Mouse (Mus musculus) liver, embryonic 15.5 days (tissue): ENCODE results near the gene Timm50. TPM values are rescaled to one million over a fixed set of nuclear protein-coding genes. Genes with fewer than 3 reads are reported as not detected.
A peak's percentile ranks its signal among the peaks of the same experiment; 100 is the strongest.

Experiments used
- ATAC-seq: fragments of 200-750 bp; cut with Nextera tagmentation; 2 replicates; pipeline ENCODE4 v1.8.0; 2017; ENCODE audit warnings: moderate number of reproducible peaks, mild to moderate bottlenecking, moderate library complexity; ENCODE audit not compliant: insufficient read depth
- H3K27ac ChIP-seq: fragments of 300-500 bp; sonication (generic); replicated peaks from 2 replicates; pipeline ENCODE4 v1.5.1; 2015; ENCODE audit warnings: mild to moderate bottlenecking, inconsistent platforms
- H3K27me3 ChIP-seq: fragments of 300-500 bp; sonication (generic); 2 replicates; pipeline ENCODE4 v1.6.1; 2015; ENCODE audit warnings: mild to moderate bottlenecking, inconsistent platforms
- H3K36me3 ChIP-seq: fragments of 300-500 bp; sonication (generic); replicated peaks from 2 replicates; pipeline ENCODE4 v1.6.1; 2015; ENCODE audit warnings: moderate library complexity, mild to moderate bottlenecking, inconsistent platforms
- H3K4me1 ChIP-seq: fragments of 300-500 bp; sonication (generic); replicated peaks from 2 replicates; pipeline ENCODE4 v1.6.1; 2015; ENCODE audit warnings: inconsistent platforms
- H3K4me2 ChIP-seq: fragments of 300-500 bp; sonication (generic); 2 replicates; pipeline ENCODE4 v1.6.1; 2015; ENCODE audit warnings: moderate library complexity, mild to moderate bottlenecking, inconsistent platforms
- H3K4me3 ChIP-seq: fragments of 300-500 bp; sonication (generic); replicated peaks from 2 replicates; pipeline ENCODE4 v1.5.1; 2015; ENCODE audit warnings: mild to moderate bottlenecking, inconsistent platforms
- H3K9ac ChIP-seq: fragments of 300-500 bp; sonication (generic); 2 replicates; pipeline ENCODE4 v1.6.1; 2015; ENCODE audit warnings: moderate library complexity, mild to moderate bottlenecking, inconsistent platforms
- H3K9me3 ChIP-seq: fragments of 300-500 bp; sonication (generic); replicated peaks from 2 replicates; pipeline ENCODE4 v1.6.1; 2016; ENCODE audit warnings: inconsistent platforms
- WGBS: fragments of 180-500 bp; shearing (Covaris S2); methylation state at CpG from one replicate; pipeline ENCODE4 v1.1.7; 2015; ENCODE audit warnings: mixed read lengths; ENCODE audit not compliant: insufficient replicate concordance; 5-methylcytosine and 5-hydroxymethylcytosine counted together
- polyA plus RNA-seq: library from polyadenylated mRNA; unstranded; fragments of >200 nt; fragmentation: Nextera tagmentation; extraction: Ambion mirVana; gene quantifications from 2 replicates; pipeline ENCODE4 v1.2.1, GENCODE M21; 2015

The Timm50 gene
- polyA plus RNA-seq, 1 experiment from 2014 or later, result 78.3 TPM

DNA sequence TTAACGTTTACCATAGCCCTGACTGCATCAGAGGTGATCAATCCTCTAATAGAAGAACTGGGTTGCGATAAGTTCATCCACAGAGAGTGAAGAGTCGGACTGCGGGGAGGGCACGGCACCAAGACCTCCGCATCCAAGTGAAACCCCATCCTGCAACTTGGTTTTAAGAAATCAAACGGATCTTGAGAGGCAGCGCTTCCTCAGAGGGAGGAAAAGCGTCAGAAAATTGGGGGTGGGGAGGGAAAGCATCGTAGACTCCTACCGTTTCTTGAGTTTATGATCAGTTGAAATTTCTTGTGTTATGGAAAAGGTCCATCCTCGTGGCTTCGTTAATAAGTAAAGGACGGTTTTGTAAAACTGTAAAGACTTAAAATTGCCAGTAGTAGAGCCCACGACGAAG is 43.3 kb downstream of the Timm50 start:
- H3K9me3 ChIP-seq, result no peaks in the 10 kb centered on the region
- 27% methylated on average over 16 of the region's 16 CpGs for WGBS

DNA sequence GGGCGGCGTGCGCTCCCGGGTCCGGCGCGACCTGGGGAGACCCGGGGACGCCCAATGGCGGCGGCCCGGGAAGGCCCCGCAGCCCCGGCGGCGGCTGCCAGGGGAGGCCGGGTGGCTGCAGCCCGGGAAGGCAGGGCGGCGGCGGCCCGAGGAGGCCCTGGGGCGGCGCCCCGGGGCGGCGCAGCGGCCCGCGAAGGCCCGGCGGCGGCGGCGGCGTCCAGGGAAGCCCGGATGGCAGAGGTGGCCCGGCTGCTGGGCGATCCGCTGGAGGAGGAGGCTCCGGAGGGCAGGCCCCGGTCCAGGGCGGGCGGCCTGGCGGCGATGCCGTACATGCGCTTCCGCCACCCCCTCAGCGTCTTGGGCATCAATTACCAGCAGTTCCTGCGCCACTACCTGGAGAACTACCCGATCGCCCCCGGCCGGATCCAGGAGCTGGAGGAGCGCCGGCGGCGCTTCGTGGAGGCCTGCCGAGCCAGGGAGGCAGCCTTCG is 43.8 kb downstream of the Timm50 start:
- under 1% methylated on average over 58 of the region's 62 CpGs for WGBS
- Histone ChIP-seq H3K9me3 (no peaks in the 10 kb centered on the region), H3K4me2 (peak overlapping the region; percentile 75), H3K27ac (no peak overlapping the region), H3K36me3 (no peaks in the 10 kb centered on the region), H3K4me3 (peak overlapping the region; percentile 62), H3K4me1 (peaks cover 7% of the 10 kb centered on the region), H3K9ac (peak overlapping the region; percentile 42; the same call in 1 of the 2 replicates), H3K27me3 (peaks cover 37% of the 10 kb centered on the region)
- ATAC-seq, result peak; percentile 28; the same call in 1 of the 2 replicates

More for the DNA sequence above, 43.3 kb downstream of the Timm50 start:
- Histone ChIP-seq H3K27ac (no peak overlapping the region), H3K4me1 (peaks cover 7% of the 10 kb centered on the region), H3K36me3 (no peaks in the 10 kb centered on the region), H3K4me2 (peak overlapping the region; percentile 75), H3K9ac (0 out of 2 replicates have a peak overlapping the region, but pooled peaks have one; percentile 42), H3K27me3 (peaks cover 37% of the 10 kb centered on the region), H3K4me3 (peak overlapping the region; percentile 62)
- ATAC-seq, result no peak

DNA sequence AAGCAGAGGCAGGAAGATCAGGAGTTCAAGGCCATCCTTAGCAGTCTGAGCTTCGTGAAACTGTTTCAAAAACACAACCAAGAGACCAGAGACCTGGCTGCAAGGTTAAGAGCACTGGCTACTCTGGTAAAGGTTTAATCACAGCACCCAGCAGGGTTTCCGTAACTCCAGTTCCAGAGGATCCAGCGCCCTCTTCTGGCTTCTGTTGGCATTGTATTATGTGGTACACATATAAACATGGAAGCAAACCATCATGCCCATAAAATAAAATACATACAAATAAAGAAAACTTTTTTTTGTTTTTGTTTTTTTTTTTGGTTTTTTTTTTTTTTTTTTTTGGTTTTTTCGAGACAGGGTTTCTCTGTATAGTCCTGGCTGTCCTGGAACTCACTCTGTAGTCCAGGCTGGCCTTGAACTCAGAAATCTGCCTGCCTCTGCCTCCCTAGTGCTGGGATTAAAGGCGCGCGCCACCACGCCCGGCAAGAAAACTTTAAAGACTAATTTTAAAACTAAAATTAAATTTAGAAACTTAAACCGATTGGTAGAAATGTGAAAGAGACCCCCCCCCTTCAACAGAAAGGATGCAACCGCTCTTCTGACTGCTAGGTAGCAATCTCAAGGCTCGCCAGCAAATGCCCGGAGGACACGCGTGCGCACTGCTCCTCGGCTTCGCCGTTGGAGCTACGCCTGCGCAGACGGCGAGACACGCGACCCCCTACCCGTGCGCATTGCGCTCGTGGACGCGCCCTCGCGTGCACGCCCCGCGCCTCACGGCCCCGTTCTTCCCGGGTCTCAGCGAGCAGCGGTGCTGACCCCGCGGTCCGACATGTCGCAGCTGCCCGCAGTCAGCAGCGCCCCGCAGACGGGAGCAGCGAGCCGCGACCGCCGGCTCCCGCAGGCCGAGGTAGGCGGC is 44.5 kb downstream of the Timm50 start, which contains the start of gene Eid2:
Gene Eid2 (plus strand): TSS at position 753 of the 913 bp plus-strand sequence.
- peak within 1 kb of the TSS; percentile 62 for H3K4me3 ChIP-seq
- H3K4me1 ChIP-seq, result peaks cover 7% of the 10 kb centered on the region
- H3K27ac ChIP-seq, result no peak within 1 kb of the TSS
- peak; percentile 37; the same call in 1 of the 2 replicates for ATAC-seq
- peak within 1 kb of the TSS; percentile 42; the same call in 1 of the 2 replicates for H3K9ac ChIP-seq
- no peaks in the 10 kb centered on the region for H3K36me3 ChIP-seq
- H3K27me3 ChIP-seq, result peaks cover 37% of the 10 kb centered on the region
- WGBS, result 5% methylated on average over 57 of the region's 57 CpGs
- H3K9me3 ChIP-seq, result no peaks in the 10 kb centered on the region
- peak within 1 kb of the TSS; percentile 75 for H3K4me2 ChIP-seq

DNA sequence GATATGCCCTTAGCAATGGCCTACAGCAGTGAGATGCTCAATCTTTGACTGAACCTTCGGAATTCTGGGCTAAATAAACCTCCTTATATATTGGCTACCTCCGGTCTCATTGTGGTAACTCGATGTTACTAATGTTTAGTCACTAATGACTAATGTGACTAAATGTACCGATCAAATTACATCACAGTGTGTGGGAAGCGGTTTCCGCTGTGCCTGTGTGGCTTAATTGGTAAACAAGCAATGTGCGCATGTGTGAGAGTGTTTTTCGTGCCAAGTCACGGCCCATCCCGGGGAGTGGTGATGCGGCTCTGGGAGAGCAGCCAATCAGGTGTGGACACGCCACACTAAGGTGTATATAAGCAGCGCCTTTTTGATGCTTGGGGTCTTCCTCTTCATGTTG is 46.5 kb downstream of the Timm50 start:
- Histone ChIP-seq H3K27me3 (peaks cover 37% of the 10 kb centered on the region), H3K27ac (no peak overlapping the region), H3K4me1 (peaks cover 7% of the 10 kb centered on the region), H3K4me2 (no peak overlapping the region), H3K9me3 (no peaks in the 10 kb centered on the region), H3K9ac (no peak overlapping the region), H3K4me3 (no peak overlapping the region), H3K36me3 (no peaks in the 10 kb centered on the region)
- WGBS, result 76% methylated on average over 13 of the region's 13 CpGs
- no peak for ATAC-seq

DNA sequence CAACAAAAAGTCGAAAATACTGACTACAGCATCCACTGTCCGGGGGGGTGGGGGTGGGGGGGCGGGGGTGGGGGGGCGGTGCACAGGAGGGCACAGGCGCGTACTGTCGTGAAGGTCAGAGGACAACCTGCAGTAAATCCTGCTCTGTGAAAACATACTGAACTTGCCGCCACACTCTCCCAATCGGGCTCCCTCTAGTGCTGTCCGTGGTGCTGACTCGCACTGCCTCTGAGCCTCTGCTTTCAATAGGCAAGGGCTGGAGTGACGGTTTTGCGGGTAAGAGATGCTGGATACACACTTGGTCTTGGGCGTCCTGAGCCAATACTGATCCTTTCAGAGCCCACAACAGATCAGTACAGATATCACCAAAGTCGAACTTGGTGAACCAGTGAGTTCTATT is 48.1 kb downstream of the Timm50 start:
- Histone ChIP-seq H3K27me3 (peaks cover 30% of the 10 kb centered on the region), H3K4me1 (peaks cover 7% of the 10 kb centered on the region), H3K4me3 (no peak overlapping the region), H3K27ac (no peak overlapping the region), H3K9ac (no peak overlapping the region), H3K4me2 (no peak overlapping the region), H3K36me3 (no peaks in the 10 kb centered on the region), H3K9me3 (no peaks in the 10 kb centered on the region)
- no peak for ATAC-seq
- WGBS, result 4% methylated on average over 15 of the region's 15 CpGs

DNA sequence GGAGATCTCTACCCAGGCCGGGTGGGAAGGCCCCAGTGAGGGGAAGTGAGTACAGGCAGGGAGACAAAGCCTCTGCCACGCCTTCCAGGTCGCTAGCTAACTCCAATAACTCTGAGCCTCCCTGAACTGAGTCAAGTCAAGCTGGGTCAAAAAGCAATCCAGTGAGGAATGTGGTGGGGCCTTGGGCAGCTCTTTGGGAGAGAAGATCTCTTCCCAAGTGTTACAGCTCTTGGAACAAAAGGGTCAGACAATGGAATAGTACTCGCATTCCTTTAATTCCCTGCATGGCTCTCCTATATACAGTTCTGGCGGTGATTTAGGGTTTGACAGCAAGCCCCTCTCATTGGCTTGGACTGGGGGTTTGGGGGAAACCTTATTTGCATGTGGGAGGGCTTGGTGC is 49.0 kb downstream of the Timm50 start:
- no peak for ATAC-seq
- no peaks in the 10 kb centered on the region for H3K36me3 ChIP-seq
- H3K9me3 ChIP-seq, result no peaks in the 10 kb centered on the region
- peaks cover 21% of the 10 kb centered on the region for H3K27me3 ChIP-seq
- no peak overlapping the region for H3K4me2 ChIP-seq
- H3K27ac ChIP-seq, result no peak overlapping the region
- WGBS, result 44% methylated on average over 5 of the region's 5 CpGs
- H3K4me1 ChIP-seq, result no peaks in the 10 kb centered on the region
- H3K9ac ChIP-seq, result no peak overlapping the region
- no peak overlapping the region for H3K4me3 ChIP-seq

Other genes with a start within 250 kb of the Timm50 start
- gene Fcgbp, start 240.8 kb downstream of the Timm50 start, polyA plus RNA-seq, result 0.10 and 0.17 TPM in 2 replicates
- not detected in 2 replicates for gene 9530053A07Rik, start 182.6 kb downstream of the Timm50 start, polyA plus RNA-seq
- gene Fbl, start 142.4 kb downstream of the Timm50 start, polyA plus RNA-seq, result 55.0 and 56.9 TPM in 2 replicates
- gene Dyrk1b, start 132.6 kb downstream of the Timm50 start, polyA plus RNA-seq, result 2.3 and 2.7 TPM in 2 replicates
- gene Eid2, start 44.2 kb downstream of the Timm50 start, polyA plus RNA-seq, result 0.52 and 0.75 TPM in 2 replicates
- gene Eid2b, start 34.3 kb downstream of the Timm50 start, polyA plus RNA-seq, result 1.7 and 1.8 TPM in 2 replicates
- 0.07 TPM in 1 of 2 replicates, not detected in the other for gene Selenov, start 20.9 kb downstream of the Timm50 start, polyA plus RNA-seq
- gene Dll3, start 9.8 kb downstream of the Timm50 start, polyA plus RNA-seq, result not detected in 2 replicates
- gene Supt5, start 26.7 kb upstream of the Timm50 start, polyA plus RNA-seq, result 29.9 and 35.3 TPM in 2 replicates
- gene Rps16, start 38.6 kb upstream of the Timm50 start, polyA plus RNA-seq, result 540 and 619 TPM in 2 replicates
- gene Plekhg2, start 60.5 kb upstream of the Timm50 start, polyA plus RNA-seq, result 4.5 and 5.1 TPM in 2 replicates
- 8.3 and 8.8 TPM in 2 replicates for gene Zfp36, start 68.2 kb upstream of the Timm50 start, polyA plus RNA-seq
- 23.9 and 25.6 TPM in 2 replicates for gene Med29, start 80.6 kb upstream of the Timm50 start, polyA plus RNA-seq
- gene Paf1, start 80.9 kb upstream of the Timm50 start, polyA plus RNA-seq, result 24.6 and 26.2 TPM in 2 replicates
- 32.4 and 35.6 TPM in 2 replicates for gene Gmfg, start 125.4 kb upstream of the Timm50 start, polyA plus RNA-seq
- 0.09 and 0.20 TPM in 2 replicates for gene Lrfn1, start 139.9 kb upstream of the Timm50 start, polyA plus RNA-seq
- gene Ifnl2, start 198.4 kb upstream of the Timm50 start, polyA plus RNA-seq, result not detected in 2 replicates
- not detected in 2 replicates for gene Ifnl3, start 210.8 kb upstream of the Timm50 start, polyA plus RNA-seq
- 0.68 TPM in 1 of 2 replicates, not detected in the other for gene Sycn, start 228.8 kb upstream of the Timm50 start, polyA plus RNA-seq
- gene Nccrp1, start 235.2 kb upstream of the Timm50 start, polyA plus RNA-seq, result not detected in 2 replicates